Mouse (Mus musculus) heart, postnatal 0 days (tissue): ENCODE measurements around the gene Rasip1. TPM values are rescaled to one million over a fixed set of nuclear protein-coding genes. Genes with fewer than 3 reads are reported as not detected.

Experiments used
- ATAC-seq: fragments of 200-750 bp; cut with Nextera tagmentation; 2 replicates; pipeline ENCODE4 v1.8.0; 2017; ENCODE audit warnings: low read depth, moderate number of reproducible peaks, moderate library complexity; ENCODE audit not compliant: insufficient read depth
- DNase-seq: peaks from one replicate; pipeline ENCODE4 v3.0.0-alpha.2; 2016; ENCODE audit warnings: low spot score
- H3K27ac ChIP-seq: fragments of 300-500 bp; sonication (generic); 2 replicates; pipeline ENCODE4 v1.5.1; 2014; ENCODE audit warnings: low read depth, mild to moderate bottlenecking
- H3K27me3 ChIP-seq: fragments of 300-500 bp; sonication (generic); 2 replicates; pipeline ENCODE4 v1.6.1; 2014; ENCODE audit warnings: low read length, mixed read lengths; ENCODE audit not compliant: control insufficient read depth, insufficient read depth
- H3K36me3 ChIP-seq: fragments of 300-500 bp; sonication (generic); replicated peaks from 2 replicates; pipeline ENCODE4 v1.6.1; 2014; ENCODE audit warnings: low read length, mixed read lengths; ENCODE audit not compliant: control insufficient read depth, insufficient read depth
- H3K4me1 ChIP-seq: fragments of 300-500 bp; sonication (generic); 2 replicates; pipeline ENCODE4 v1.6.1; 2014; ENCODE audit warnings: antibody characterized with exemption; ENCODE audit not compliant: control insufficient read depth, insufficient read depth
- H3K4me2 ChIP-seq: fragments of 300-500 bp; sonication (generic); 2 replicates; pipeline ENCODE4 v1.6.1; 2014; ENCODE audit warnings: low read depth, mild to moderate bottlenecking, low read length, moderate library complexity
- H3K4me3 ChIP-seq: fragments of 300-500 bp; sonication (generic); 2 replicates; pipeline ENCODE4 v1.5.1; 2014; ENCODE audit warnings: low read depth, low read length
- H3K9ac ChIP-seq: fragments of 300-500 bp; sonication (generic); replicated peaks from 2 replicates; pipeline ENCODE4 v1.6.1; 2014; ENCODE audit warnings: low read depth, low read length, mixed read lengths
- H3K9me3 ChIP-seq: fragments of 300-500 bp; sonication (generic); replicated peaks from 2 replicates; pipeline ENCODE4 v1.6.1; 2016; ENCODE audit warnings: low read length; ENCODE audit not compliant: control insufficient read depth
- CTCF ChIP-seq: IDR thresholded peaks from 2 replicates; pipeline ENCODE4 v1.5.1; 2016; ENCODE audit warnings: antibody characterized with exemption, control low read depth, low read depth
- EP300 ChIP-seq: IDR thresholded peaks from 2 replicates; pipeline ENCODE4 v1.6.1; 2016; ENCODE audit warnings: antibody characterized with exemption, low read depth
- WGBS: fragments of 180-500 bp; shearing (Covaris S2); extraction: QIAGEN DNeasy Blood & Tissue Kit; methylation state at CpG from one replicate; pipeline ENCODE4 v1.1.7; 2014; 5-methylcytosine and 5-hydroxymethylcytosine counted together
- polyA plus RNA-seq: library from polyadenylated mRNA; unstranded; fragments of >200 nt; fragmentation: Nextera tagmentation; extraction: Ambion mirVana; gene quantifications from 2 replicates; pipeline ENCODE4 v1.2.1, GENCODE M21; 2015
- total RNA-seq: library from RNA; depleted of rRNA; stranded (reverse); fragments of >200 nt; gene quantifications from 2 replicates; pipeline ENCODE4 v1.2.3, GENCODE M21; 2014; ENCODE audit warnings: low replicate concordance

Rasip1 gene
- total and polyA plus RNA-seq, 2 experiments from 2014 or later = 13.7 to 77.6 TPM

DNA sequence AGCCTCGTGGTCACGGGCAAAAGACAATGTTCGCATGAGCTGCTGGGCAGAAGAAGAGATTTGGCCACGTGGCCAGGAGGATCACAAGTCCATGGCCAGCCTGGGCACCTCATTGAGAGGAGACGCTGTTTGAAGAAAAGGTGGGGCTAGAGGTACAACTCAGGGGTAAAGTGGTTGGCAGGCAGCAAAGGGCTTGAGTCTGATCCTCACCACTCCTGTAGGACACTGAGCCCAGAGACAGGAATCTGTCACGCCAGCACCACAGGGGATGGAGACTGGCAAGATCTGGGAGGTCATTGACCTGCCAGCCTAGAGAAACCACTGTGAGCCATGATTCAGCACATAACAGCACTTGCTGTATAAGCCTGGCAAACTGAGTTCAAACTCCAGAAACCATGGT, 29.8 kb upstream of the Rasip1 start:
- H3K9me3 ChIP-seq = no peaks in the 10 kb centered on the region
- no peak overlapping the region for H3K4me3 ChIP-seq
- WGBS = 87% methylated on average over 6 of the region's 6 CpGs
- no peak overlapping the region for H3K27ac ChIP-seq
- no peaks in the 10 kb centered on the region for H3K36me3 ChIP-seq
- H3K4me1 ChIP-seq = no peaks in the 10 kb centered on the region; the same call in 1 of the 2 replicates
- no peak overlapping the region for H3K4me2 ChIP-seq
- H3K9ac ChIP-seq = no peak overlapping the region
- no peak for ATAC-seq
- no peak for DNase-seq
- TF ChIP-seq CTCF (no peak), EP300 (no peak)
- H3K27me3 ChIP-seq = no peaks in the 10 kb centered on the region

- no peaks in the 10 kb centered on the region for H3K27me3 ChIP-seq
- H3K4me2 ChIP-seq = no peak overlapping the region
- 43% methylated on average over 18 of the region's 18 CpGs for WGBS
These were observed 28.1 kb upstream of the Rasip1 start for GRCm38 (mm10) chr7:45598960-45599879.

DNA sequence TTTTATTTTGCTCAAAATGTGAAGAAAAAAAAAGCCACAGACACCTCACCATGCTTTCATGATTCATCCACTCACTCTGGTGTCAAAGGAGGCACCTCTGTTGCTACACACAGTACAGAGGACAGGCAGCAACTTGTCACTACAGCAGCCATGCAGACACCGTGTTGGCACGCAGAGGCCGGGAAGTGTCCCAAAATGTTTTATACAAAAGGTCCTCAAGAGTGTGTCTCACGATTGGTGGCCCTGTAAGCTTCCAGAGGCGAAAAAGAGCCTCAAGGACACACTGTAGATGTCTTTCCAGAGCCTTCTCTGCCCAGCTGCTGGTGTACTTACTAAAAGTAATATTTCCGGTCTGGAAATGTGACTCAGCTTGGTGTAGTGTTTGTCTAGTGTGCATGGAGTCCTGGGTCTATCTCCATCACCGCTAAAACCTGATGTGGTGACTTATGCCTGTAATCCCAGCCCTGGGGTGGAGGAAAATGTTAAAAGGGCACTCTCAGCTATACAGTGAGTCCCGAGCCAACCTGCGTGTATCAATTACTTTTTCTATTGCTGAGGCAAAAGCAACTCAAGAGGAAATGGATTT, 21.5 kb upstream of the Rasip1 start:
- H3K36me3 ChIP-seq = no peaks in the 10 kb centered on the region
- H3K9ac ChIP-seq = no peak overlapping the region
- DNase-seq (no peak), ATAC-seq (no peak)
- TF ChIP-seq CTCF (no peak), EP300 (no peak)
- no peaks in the 10 kb centered on the region for H3K4me1 ChIP-seq
- WGBS = 68% methylated on average over 9 of the region's 9 CpGs
- H3K27ac ChIP-seq = no peak overlapping the region
- H3K4me3 ChIP-seq = no peak overlapping the region
- no peaks in the 10 kb centered on the region for H3K27me3 ChIP-seq
- H3K4me2 ChIP-seq = no peak overlapping the region
- no peaks in the 10 kb centered on the region for H3K9me3 ChIP-seq

More at GRCm38 (mm10) chr7:45598960-45599879, 28.1 kb upstream of the Rasip1 start:
- Histone ChIP-seq H3K4me3 (no peak overlapping the region), H3K9ac (no peak overlapping the region), H3K36me3 (no peaks in the 10 kb centered on the region), H3K27ac (no peak overlapping the region), H3K9me3 (no peaks in the 10 kb centered on the region), H3K4me1 (no peaks in the 10 kb centered on the region; the same call in 1 of the 2 replicates)
- TF ChIP-seq EP300 = no peak
- TF ChIP-seq CTCF = no peak
- ATAC-seq = no peak
- no peak for DNase-seq

DNA sequence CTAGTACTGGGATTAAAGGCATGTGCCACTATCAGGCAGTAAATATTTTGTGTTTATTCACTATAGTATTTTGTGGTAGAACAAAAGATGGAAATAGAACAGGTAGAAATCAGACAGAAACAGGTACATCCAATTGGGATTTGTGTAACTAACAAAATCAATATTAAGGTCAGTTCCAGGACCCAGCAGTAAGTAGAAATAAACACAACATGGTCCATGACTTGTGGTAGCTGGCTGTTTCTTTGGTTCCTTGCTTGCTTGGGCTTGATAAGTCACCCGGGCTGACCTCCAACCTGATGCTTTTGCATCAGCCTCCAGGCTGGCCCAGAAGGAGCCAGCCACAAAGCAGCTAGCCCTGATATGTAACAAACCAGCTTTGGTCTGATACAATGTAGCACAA, 17.8 kb upstream of the Rasip1 start:
- no peak overlapping the region for H3K9ac ChIP-seq
- no peaks in the 10 kb centered on the region for H3K9me3 ChIP-seq
- H3K36me3 ChIP-seq = no peaks in the 10 kb centered on the region
- DNase-seq = no peak
- no peaks in the 10 kb centered on the region for H3K4me1 ChIP-seq
- 48% methylated on average over 1 of the region's 1 CpGs for WGBS
- no peak overlapping the region for H3K27ac ChIP-seq
- no peak for ATAC-seq
- H3K4me2 ChIP-seq = no peak overlapping the region
- no peak for TF ChIP-seq CTCF
- TF ChIP-seq EP300 = no peak
- no peak overlapping the region for H3K4me3 ChIP-seq
- no peaks in the 10 kb centered on the region for H3K27me3 ChIP-seq

DNA sequence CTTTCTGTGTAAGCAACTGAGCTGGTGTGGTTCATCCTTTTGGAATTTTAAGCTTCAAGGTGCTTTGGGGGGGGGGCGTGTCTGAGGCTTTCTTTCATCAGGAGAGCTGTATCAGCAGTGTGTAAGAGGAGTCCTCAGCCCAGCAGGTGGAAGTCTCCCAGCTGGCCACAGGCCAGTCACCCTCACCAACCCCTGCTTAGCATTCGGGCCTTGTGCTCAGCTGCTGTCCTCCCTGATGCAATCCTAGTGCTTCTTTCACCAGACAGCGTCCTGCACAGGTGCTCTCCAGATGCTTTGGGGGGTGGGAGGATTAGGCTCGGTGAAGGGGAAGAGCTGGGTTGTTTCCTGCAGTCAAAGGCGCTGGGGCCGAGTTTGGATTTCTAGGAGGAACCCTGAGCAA, 11.0 kb upstream of the Rasip1 start:
- WGBS = 26% methylated on average over 6 of the region's 6 CpGs
- no peak for DNase-seq

More for the DNA sequence above, 11.0 kb upstream of the Rasip1 start:
- no peaks in the 10 kb centered on the region for H3K9me3 ChIP-seq
- no peaks in the 10 kb centered on the region for H3K4me1 ChIP-seq
- TF ChIP-seq EP300 = no peak
- no peak for TF ChIP-seq CTCF
- ATAC-seq = no peak; the same call in 1 of the 2 replicates
- no peaks in the 10 kb centered on the region for H3K36me3 ChIP-seq
- H3K9ac ChIP-seq = no peak overlapping the region
- no peak overlapping the region for H3K4me2 ChIP-seq
- no peak overlapping the region for H3K4me3 ChIP-seq
- H3K27me3 ChIP-seq = peaks cover 43% of the 10 kb centered on the region
- H3K27ac ChIP-seq = no peak overlapping the region
